Mouse (Mus musculus): ENCODE results near the gene Pm20d2. TPM values are rescaled to one million over a fixed set of nuclear protein-coding genes. Genes with fewer than 3 reads are reported as not detected.

The Pm20d2 gene
- polyA plus RNA-seq, 1 experiment: 0.60 TPM

- Histone ChIP-seq H3K4me3 (ENCODE audit: insufficient read depth, low read length) (no peak overlapping the region), H3K4me1 (ENCODE audit: control insufficient read depth, insufficient read depth, low read length) (no peaks in the 10 kb centered on the region), H3K27ac (ENCODE audit: insufficient read depth, low read length) (no peak overlapping the region)
- TF ChIP-seq POLR2A (IDR thresholded peaks at IDR 0.05; ENCODE audit: low read depth, low read length) (no peak), CTCF (IDR thresholded peaks at IDR 0.05; ENCODE audit: borderline replicate concordance, insufficient read depth, low read length) (no peak)
Measured at GRCm38 (mm10) chr4:33125409-33126084, 64.0 kb downstream of the Pm20d2 start.

GRCm38 (mm10) chr4:33124493-33124892, 65.0 kb downstream of the Pm20d2 start:
- TF ChIP-seq CTCF (IDR thresholded peaks at IDR 0.05; ENCODE audit: borderline replicate concordance, insufficient read depth, low read length) (0 out of 2 replicates have a peak, but pooled peaks have one; percentile 1), POLR2A (IDR thresholded peaks at IDR 0.05; ENCODE audit: low read depth, low read length) (no peak)
- Histone ChIP-seq H3K4me1 (ENCODE audit: control insufficient read depth, insufficient read depth, low read length) (no peaks in the 10 kb centered on the region), H3K27ac (ENCODE audit: insufficient read depth, low read length) (no peak overlapping the region), H3K4me3 (ENCODE audit: insufficient read depth, low read length) (no peak overlapping the region)

Other genes with a start within 250 kb of the Pm20d2 start
- 2.3 and 3.9 TPM in 2 replicates for gene Ankrd6, start 238.9 kb downstream of the Pm20d2 start, polyA plus RNA-seq (2011; ENCODE audit: insufficient read length, low read depth, missing spikeins)
- gene Rragd, start 206.7 kb downstream of the Pm20d2 start, polyA plus RNA-seq (2011; ENCODE audit: insufficient read length, low read depth, missing spikeins): 3.1 and 3.4 TPM in 2 replicates
- 103 and 124 TPM in 2 replicates for gene Ube2j1, start 158.3 kb downstream of the Pm20d2 start, polyA plus RNA-seq (2011; ENCODE audit: insufficient read length, low read depth, missing spikeins)
- not detected in 2 replicates for gene Gabrr2, start 126.7 kb downstream of the Pm20d2 start, polyA plus RNA-seq (2011; ENCODE audit: insufficient read length, low read depth, missing spikeins)
- not detected in 2 replicates for gene Gabrr1, start 57.2 kb downstream of the Pm20d2 start, polyA plus RNA-seq (2011; ENCODE audit: insufficient read length, low read depth, missing spikeins)
- gene Srsf12, start 19.3 kb upstream of the Pm20d2 start, polyA plus RNA-seq (2011; ENCODE audit: insufficient read length, low read depth, missing spikeins): 1.2 and 2.2 TPM in 2 replicates
- gene Pnrc1, start 100.4 kb upstream of the Pm20d2 start, polyA plus RNA-seq (2011; ENCODE audit: insufficient read length, low read depth, missing spikeins): 50.9 and 66.6 TPM in 2 replicates
- gene Rngtt, start 120.6 kb upstream of the Pm20d2 start, polyA plus RNA-seq (2011; ENCODE audit: insufficient read length, low read depth, missing spikeins): 24.9 and 30.7 TPM in 2 replicates